Mouse (Mus musculus): ENCODE results near the gene Srgap1. TPM values are rescaled to one million over a fixed set of nuclear protein-coding genes. Genes with fewer than 3 reads are reported as not detected.

The Srgap1 gene
- polyA plus RNA-seq, 1 experiment from 2014 or later = 3.7 TPM

DNA sequence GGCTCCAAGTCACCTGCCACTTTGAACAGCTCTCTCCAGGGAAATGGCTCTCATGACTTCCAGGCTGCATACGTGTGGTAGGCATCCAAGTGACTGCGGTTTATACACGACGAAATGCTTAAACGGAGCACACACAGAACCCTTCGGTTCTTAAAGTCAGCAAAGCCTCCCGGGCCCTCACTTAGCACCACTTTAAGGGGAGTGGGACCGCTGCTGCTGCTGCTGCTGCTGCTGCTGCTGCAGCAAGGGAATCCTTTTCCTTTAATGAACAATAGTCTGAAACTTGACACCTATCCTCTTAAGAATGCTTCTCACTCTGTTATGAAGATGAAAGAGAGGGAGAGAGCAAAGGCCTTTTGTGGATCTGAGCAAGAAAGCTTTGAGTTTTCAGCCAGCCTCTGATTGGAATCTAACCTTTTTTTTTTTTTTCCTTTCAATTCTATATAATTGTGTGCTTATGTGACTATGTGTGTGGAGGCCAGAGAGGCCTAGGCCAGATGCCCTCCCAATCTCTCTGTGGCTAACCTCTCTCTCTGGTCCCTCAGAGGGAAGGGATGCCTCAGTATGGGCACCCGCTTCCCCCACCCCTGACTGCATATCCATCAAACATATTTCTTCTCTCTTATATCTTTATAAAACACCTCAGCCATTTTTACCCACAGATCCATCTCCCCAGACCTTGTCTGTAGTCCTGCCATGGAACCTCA is 161.4 kb downstream of the Srgap1 start:
- Histone ChIP-seq H3K27ac (ENCODE audit: low read length) (no peak overlapping the region), H3K9me3 (ENCODE audit: control insufficient read depth, low read length) (no peaks in the 10 kb centered on the region), H3K4me1 (ENCODE audit: control insufficient read depth, insufficient read depth, low read length) (no peaks in the 10 kb centered on the region)

DNA sequence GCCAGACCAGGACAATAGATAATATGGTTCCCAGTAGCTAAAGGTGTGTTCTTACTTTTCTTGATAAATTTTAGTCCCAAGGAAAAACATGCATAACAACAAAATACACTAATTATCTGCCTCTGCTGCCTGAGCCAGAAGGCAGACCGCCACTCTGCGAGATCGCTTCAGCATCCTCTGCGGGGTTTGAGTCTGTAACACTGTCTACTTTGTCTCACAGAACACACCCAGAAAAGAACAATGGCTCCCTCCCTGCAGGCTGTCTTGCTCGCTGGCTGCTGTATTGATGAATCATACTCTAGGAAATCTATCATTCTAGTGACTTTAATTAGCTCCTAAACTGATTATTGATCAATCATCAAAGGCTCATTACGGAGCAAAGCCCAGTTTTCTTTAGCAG is 164.7 kb downstream of the Srgap1 start:
- H3K4me1 ChIP-seq (ENCODE audit: control insufficient read depth, insufficient read depth, low read length) = peaks cover 4% of the 10 kb centered on the region; the same call in 1 of the 2 replicates
- no peak overlapping the region for H3K9ac ChIP-seq (ENCODE audit: low read depth, low read length)
- H3K27ac ChIP-seq (ENCODE audit: low read length) = no peak overlapping the region
- H3K27me3 ChIP-seq (replicated peaks; ENCODE audit: control insufficient read depth, insufficient read depth, low read length) = no peaks in the 10 kb centered on the region
- H3K36me3 ChIP-seq (ENCODE audit: control insufficient read depth, insufficient read depth, low read length) = no peaks in the 10 kb centered on the region
- H3K4me2 ChIP-seq (ENCODE audit: low read depth, low read length) = no peak overlapping the region
- H3K4me3 ChIP-seq (ENCODE audit: low read length) = no peak overlapping the region
- ATAC-seq = no peak
- no peaks in the 10 kb centered on the region for H3K9me3 ChIP-seq (ENCODE audit: control insufficient read depth, low read length)
- 70% methylated on average over 6 of the region's 6 CpGs for WGBS

More for the DNA sequence above, 161.4 kb downstream of the Srgap1 start:
- 41% methylated on average over 9 of the region's 9 CpGs for WGBS
- ATAC-seq = no peak
- Histone ChIP-seq H3K9ac (ENCODE audit: low read depth, low read length) (no peak overlapping the region), H3K27me3 (replicated peaks; ENCODE audit: control insufficient read depth, insufficient read depth, low read length) (no peaks in the 10 kb centered on the region), H3K4me2 (ENCODE audit: low read depth, low read length) (no peak overlapping the region), H3K36me3 (ENCODE audit: control insufficient read depth, insufficient read depth, low read length) (no peaks in the 10 kb centered on the region), H3K4me3 (ENCODE audit: low read length) (no peak overlapping the region)

DNA sequence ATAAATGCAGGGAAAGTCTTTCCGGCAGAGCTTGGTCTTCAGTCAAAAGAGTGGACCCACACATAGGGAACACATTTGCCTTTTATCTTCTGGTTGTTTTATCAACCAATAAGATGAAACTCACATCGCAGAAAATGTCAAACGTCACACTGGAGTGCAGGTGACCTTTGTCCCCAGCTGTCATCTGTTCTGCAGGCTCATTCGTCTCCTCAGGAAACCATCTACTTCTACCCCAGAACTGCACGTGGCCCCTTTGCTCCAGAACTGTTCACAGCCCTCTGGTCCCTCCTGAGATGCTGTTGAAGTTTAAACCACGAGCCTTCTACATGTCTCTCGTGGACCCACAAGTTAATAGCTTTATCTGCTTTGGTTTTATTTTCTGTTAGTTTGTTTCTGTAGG is 168.3 kb downstream of the Srgap1 start:
- Histone ChIP-seq H3K27ac (ENCODE audit: low read length) (no peak overlapping the region), H3K4me1 (ENCODE audit: control insufficient read depth, insufficient read depth, low read length) (peaks cover 4% of the 10 kb centered on the region; the same call in 1 of the 2 replicates), H3K4me2 (ENCODE audit: low read depth, low read length) (no peak overlapping the region), H3K9ac (ENCODE audit: low read depth, low read length) (no peak overlapping the region), H3K36me3 (ENCODE audit: control insufficient read depth, insufficient read depth, low read length) (no peaks in the 10 kb centered on the region), H3K4me3 (ENCODE audit: low read length) (no peak overlapping the region), H3K27me3 (replicated peaks; ENCODE audit: control insufficient read depth, insufficient read depth, low read length) (no peaks in the 10 kb centered on the region), H3K9me3 (ENCODE audit: control insufficient read depth, low read length) (no peaks in the 10 kb centered on the region)
- WGBS = 33% methylated on average over 7 of the region's 7 CpGs
- ATAC-seq = peak; percentile 52

DNA sequence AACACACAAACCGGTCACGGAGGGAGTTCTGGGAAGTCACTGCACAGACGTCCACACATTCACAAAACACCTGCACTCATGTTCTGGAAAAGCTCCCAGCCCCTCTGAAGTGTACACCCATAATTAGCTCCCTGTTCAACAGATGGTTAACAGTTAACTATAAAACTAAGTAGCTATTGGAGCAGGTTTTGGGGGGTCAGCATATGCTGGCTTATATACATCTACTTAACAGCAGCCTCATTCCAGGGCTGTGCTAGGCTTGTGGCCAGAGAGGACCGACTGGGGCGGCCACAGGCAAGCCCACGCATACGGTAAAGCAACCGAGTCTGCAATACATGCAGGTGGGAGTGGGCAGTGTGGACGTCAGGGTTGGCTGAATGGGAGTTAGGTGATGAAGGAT is 169.2 kb downstream of the Srgap1 start:
- no peaks in the 10 kb centered on the region for H3K36me3 ChIP-seq (ENCODE audit: control insufficient read depth, insufficient read depth, low read length)
- ATAC-seq = no peak
- H3K27me3 ChIP-seq (replicated peaks; ENCODE audit: control insufficient read depth, insufficient read depth, low read length) = no peaks in the 10 kb centered on the region
- H3K4me1 ChIP-seq (ENCODE audit: control insufficient read depth, insufficient read depth, low read length) = peaks cover 7% of the 10 kb centered on the region; the same call in 1 of the 2 replicates
- H3K27ac ChIP-seq (ENCODE audit: low read length) = no peak overlapping the region
- no peak overlapping the region for H3K4me2 ChIP-seq (ENCODE audit: low read depth, low read length)
- WGBS = 81% methylated on average over 9 of the region's 9 CpGs
- no peak overlapping the region for H3K9ac ChIP-seq (ENCODE audit: low read depth, low read length)
- H3K4me3 ChIP-seq (ENCODE audit: low read length) = no peak overlapping the region
- H3K9me3 ChIP-seq (ENCODE audit: control insufficient read depth, low read length) = no peaks in the 10 kb centered on the region

DNA sequence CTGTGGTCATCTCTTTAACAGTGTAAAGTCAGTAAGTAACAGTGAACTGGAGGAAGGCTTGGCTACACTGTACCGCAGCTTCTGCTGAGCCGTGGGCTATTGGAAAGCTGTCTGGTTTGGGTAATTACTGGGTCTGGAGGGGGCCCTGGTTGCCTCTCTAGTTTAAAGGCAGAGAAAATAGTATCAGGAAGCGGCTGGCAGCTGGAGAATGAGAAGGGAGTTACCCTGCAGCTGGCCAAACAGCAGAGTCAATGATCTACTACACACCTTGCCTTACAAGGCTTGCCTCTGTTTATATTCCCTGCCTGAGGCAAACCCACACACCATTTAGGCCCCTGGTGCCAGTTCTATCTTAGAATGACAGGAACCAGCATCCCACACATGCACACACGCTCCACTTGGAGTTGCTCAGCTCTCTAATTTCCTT is 174.0 kb downstream of the Srgap1 start:
- no peak overlapping the region for H3K9ac ChIP-seq (ENCODE audit: low read depth, low read length)
- H3K4me2 ChIP-seq (ENCODE audit: low read depth, low read length) = peak overlapping the region; percentile 11; the same call in 1 of the 2 replicates
- no peak overlapping the region for H3K4me3 ChIP-seq (ENCODE audit: low read length)
- H3K4me1 ChIP-seq (ENCODE audit: control insufficient read depth, insufficient read depth, low read length) = peaks cover 7% of the 10 kb centered on the region; the same call in 1 of the 2 replicates
- peak overlapping the region; percentile 43 for H3K27ac ChIP-seq (ENCODE audit: low read length)
- 0 out of 2 replicates have a peak, but pooled peaks cover 5% of the 10 kb centered on the region for H3K9me3 ChIP-seq (ENCODE audit: control insufficient read depth, low read length)
- no peaks in the 10 kb centered on the region for H3K27me3 ChIP-seq (replicated peaks; ENCODE audit: control insufficient read depth, insufficient read depth, low read length)
- peak; percentile 92 for ATAC-seq
- H3K36me3 ChIP-seq (ENCODE audit: control insufficient read depth, insufficient read depth, low read length) = no peaks in the 10 kb centered on the region; the same call in 1 of the 2 replicates
- WGBS = 13% methylated on average over 4 of the region's 4 CpGs

DNA sequence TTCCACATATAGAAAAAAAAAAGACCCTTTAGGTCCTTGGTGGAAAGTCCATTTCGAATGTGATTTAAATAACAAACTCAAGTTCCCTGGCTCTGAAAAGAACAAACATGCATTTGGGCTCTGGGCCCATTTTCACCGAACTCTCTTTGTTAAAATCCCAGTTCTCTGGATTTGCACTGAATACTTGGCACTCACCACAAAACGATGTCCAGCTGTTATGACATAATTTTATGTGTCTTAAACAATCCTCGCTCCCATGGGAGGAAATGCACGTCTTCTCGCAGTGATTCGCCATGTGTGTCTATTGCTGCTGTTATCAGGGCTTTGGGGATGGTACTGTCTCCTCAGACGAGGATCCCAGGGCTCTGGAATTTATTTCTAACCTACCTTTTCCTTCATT is 177.2 kb downstream of the Srgap1 start:
- H3K27ac ChIP-seq (ENCODE audit: low read length) = no peak overlapping the region
- H3K4me2 ChIP-seq (ENCODE audit: low read depth, low read length) = no peak overlapping the region
- H3K9me3 ChIP-seq (ENCODE audit: control insufficient read depth, low read length) = 0 out of 2 replicates have a peak, but pooled peaks cover 5% of the 10 kb centered on the region
- H3K27me3 ChIP-seq (replicated peaks; ENCODE audit: control insufficient read depth, insufficient read depth, low read length) = no peaks in the 10 kb centered on the region
- peaks cover 7% of the 10 kb centered on the region; the same call in 1 of the 2 replicates for H3K4me1 ChIP-seq (ENCODE audit: control insufficient read depth, insufficient read depth, low read length)
- no peak for ATAC-seq
- no peak overlapping the region for H3K4me3 ChIP-seq (ENCODE audit: low read length)
- WGBS = 40% methylated on average over 8 of the region's 8 CpGs
- no peaks in the 10 kb centered on the region; the same call in 1 of the 2 replicates for H3K36me3 ChIP-seq (ENCODE audit: control insufficient read depth, insufficient read depth, low read length)
- H3K9ac ChIP-seq (ENCODE audit: low read depth, low read length) = no peak overlapping the region

DNA sequence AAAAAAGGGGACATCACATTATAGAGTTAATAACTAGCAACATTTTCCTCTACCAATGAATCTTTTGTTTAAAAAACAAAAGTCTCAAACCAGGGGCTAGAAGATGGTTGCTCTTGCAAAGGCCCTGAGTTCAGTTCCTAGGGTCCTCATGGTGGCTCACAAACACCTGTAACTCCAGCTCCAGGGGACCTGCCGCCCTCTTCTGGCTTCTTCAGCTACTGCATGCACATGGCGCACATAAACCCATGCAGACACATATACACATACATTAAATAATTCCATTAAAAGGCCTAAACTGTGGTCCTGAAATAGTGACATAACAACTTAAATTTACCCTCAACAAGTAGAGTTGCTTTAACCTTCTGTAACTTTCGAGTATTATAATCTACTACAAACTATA is 178.9 kb downstream of the Srgap1 start:
- 96% methylated on average over 3 of the region's 3 CpGs for WGBS
- H3K27me3 ChIP-seq (replicated peaks; ENCODE audit: control insufficient read depth, insufficient read depth, low read length) = no peaks in the 10 kb centered on the region
- no peak overlapping the region for H3K4me3 ChIP-seq (ENCODE audit: low read length)
- ATAC-seq = no peak
- H3K9me3 ChIP-seq (ENCODE audit: control insufficient read depth, low read length) = 0 out of 2 replicates have a peak, but pooled peaks cover 5% of the 10 kb centered on the region
- H3K4me1 ChIP-seq (ENCODE audit: control insufficient read depth, insufficient read depth, low read length) = peaks cover 5% of the 10 kb centered on the region; the same call in 1 of the 2 replicates
- no peak overlapping the region for H3K4me2 ChIP-seq (ENCODE audit: low read depth, low read length)
- no peaks in the 10 kb centered on the region; the same call in 1 of the 2 replicates for H3K36me3 ChIP-seq (ENCODE audit: control insufficient read depth, insufficient read depth, low read length)
- no peak overlapping the region for H3K27ac ChIP-seq (ENCODE audit: low read length)
- H3K9ac ChIP-seq (ENCODE audit: low read depth, low read length) = no peak overlapping the region

DNA sequence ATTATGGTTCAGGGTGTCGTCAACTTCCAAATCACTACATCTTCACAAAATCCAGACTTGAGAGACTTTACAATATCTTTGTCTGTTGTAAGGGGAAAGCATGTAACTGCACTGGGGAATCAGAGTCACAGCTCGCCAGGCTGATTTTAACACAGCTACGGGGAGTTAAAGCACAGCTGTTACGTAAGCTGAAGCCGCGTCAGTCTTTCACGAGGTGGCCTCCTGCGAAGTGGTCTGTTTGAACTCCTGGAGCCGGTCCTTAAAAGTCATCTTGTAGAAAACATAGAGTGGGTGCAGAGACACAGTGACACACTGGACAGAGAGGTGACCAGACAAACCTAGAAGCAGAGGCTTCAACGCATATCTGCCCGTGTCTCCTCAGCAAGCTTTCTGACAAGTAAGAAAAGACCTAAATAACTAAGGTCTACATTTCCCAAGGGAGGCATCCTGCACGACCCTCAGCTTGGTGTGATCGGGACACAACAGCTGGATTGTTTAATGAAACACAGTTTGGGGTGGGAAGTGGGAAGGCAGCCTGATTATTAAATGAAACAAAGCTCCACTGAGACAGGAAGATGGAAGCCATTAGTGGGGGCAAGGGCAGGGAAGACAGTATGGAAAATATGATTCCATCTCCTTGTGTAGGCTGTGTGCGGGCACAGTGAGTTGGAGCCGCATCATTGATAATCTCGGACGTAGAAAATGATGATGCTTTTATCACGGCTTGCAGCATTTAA is 181.4 kb downstream of the Srgap1 start:
- no peak overlapping the region for H3K27ac ChIP-seq (ENCODE audit: low read length)
- no peaks in the 10 kb centered on the region; the same call in 1 of the 2 replicates for H3K36me3 ChIP-seq (ENCODE audit: control insufficient read depth, insufficient read depth, low read length)
- H3K9me3 ChIP-seq (ENCODE audit: control insufficient read depth, low read length) = 0 out of 2 replicates have a peak, but pooled peaks cover 5% of the 10 kb centered on the region
- H3K4me1 ChIP-seq (ENCODE audit: control insufficient read depth, insufficient read depth, low read length) = peaks cover 11% of the 10 kb centered on the region; the same call in 1 of the 2 replicates
- no peak overlapping the region for H3K4me3 ChIP-seq (ENCODE audit: low read length)
- no peaks in the 10 kb centered on the region for H3K27me3 ChIP-seq (replicated peaks; ENCODE audit: control insufficient read depth, insufficient read depth, low read length)
- no peak for ATAC-seq
- WGBS = 50% methylated on average over 18 of the region's 18 CpGs
- H3K4me2 ChIP-seq (ENCODE audit: low read depth, low read length) = no peak overlapping the region
- no peak overlapping the region for H3K9ac ChIP-seq (ENCODE audit: low read depth, low read length)

DNA sequence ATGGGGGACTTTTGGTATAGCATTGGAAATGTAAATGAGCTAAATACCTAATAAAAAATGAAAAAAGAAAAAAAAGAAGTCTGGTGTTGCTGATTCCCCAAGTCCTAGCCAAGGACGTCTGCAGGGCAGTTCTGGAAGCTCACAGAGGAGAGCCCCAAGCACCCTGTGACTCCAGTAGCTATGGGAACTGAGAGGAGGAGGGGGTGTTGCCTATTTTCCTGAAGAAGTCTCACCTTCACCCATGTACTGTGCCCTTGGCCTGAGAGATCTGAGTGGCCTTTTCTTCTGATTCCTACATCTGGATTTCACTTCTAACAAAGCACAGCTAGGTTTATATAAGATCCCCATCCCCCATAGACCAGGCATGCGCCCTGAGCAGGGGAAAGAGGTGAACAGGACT is 186.2 kb downstream of the Srgap1 start:
- no peak for ATAC-seq

More for the DNA sequence above, 186.2 kb downstream of the Srgap1 start:
- Histone ChIP-seq H3K27me3 (replicated peaks; ENCODE audit: control insufficient read depth, insufficient read depth, low read length) (no peaks in the 10 kb centered on the region), H3K4me3 (ENCODE audit: low read length) (no peak overlapping the region), H3K4me2 (ENCODE audit: low read depth, low read length) (no peak overlapping the region), H3K4me1 (ENCODE audit: control insufficient read depth, insufficient read depth, low read length) (0 out of 2 replicates have a peak, but pooled peaks cover 6% of the 10 kb centered on the region), H3K9ac (ENCODE audit: low read depth, low read length) (no peak overlapping the region), H3K27ac (ENCODE audit: low read length) (no peak overlapping the region), H3K9me3 (ENCODE audit: control insufficient read depth, low read length) (no peaks in the 10 kb centered on the region), H3K36me3 (ENCODE audit: control insufficient read depth, insufficient read depth, low read length) (no peaks in the 10 kb centered on the region)
- 50% methylated on average over 2 of the region's 2 CpGs for WGBS

Data from intestine, embryonic 16.5 days (tissue).